Mouse (Mus musculus) bone marrow, adult 2 months (tissue): ENCODE results near the gene Ddx5.
"Not testable (repeated sequence)": the region's sequence is repeated elsewhere in the genome, so short reads cannot be mapped to it uniquely, and the experiment has no call there.

Experiments
- CTCF ChIP-seq: fragments of 200-500 bp; IDR thresholded peaks from 2 replicates; pipeline ENCODE4 v1.5.1; 2011; ENCODE audit warnings: low read length, control low read depth; ENCODE audit not compliant: control insufficient read depth, insufficient read depth
- POLR2A ChIP-seq: fragments of 200-500 bp; IDR thresholded peaks from 2 replicates; pipeline ENCODE4 v1.6.1; 2011; ENCODE audit warnings: low read depth, mild to moderate bottlenecking, control low read depth, low read length, borderline replicate concordance; ENCODE audit not compliant: control insufficient read depth

GRCm38 (mm10) chr11:106782271-106782670 lies 6.7 kb downstream of the Ddx5 start:
- TF ChIP-seq POLR2A, CTCF: not testable (repeated sequence)
